Mouse (Mus musculus): Measurements from ENCODE around the gene Fam117a.

The Fam117a gene

GRCm38 (mm10) chr11:95367011-95367735 lies 30.4 kb downstream of the Fam117a start:
- no peak for DNase-seq

- DNase-seq = no peak
Observed at GRCm38 (mm10) chr11:95368231-95368823, 31.5 kb downstream of the Fam117a start.

- DNase-seq = no peak
Observed at GRCm38 (mm10) chr11:95368871-95369270, 32.1 kb downstream of the Fam117a start.

- DNase-seq = peak; percentile 37
Observed at GRCm38 (mm10) chr11:95369964-95370890, 33.4 kb downstream of the Fam117a start.

GRCm38 (mm10) chr11:95371182-95371581 lies 34.4 kb downstream of the Fam117a start:
- DNase-seq = no peak

- DNase-seq = no peak
Observed at GRCm38 (mm10) chr11:95378926-95379325, 42.1 kb downstream of the Fam117a start.

- DNase-seq = no peak
Observed at GRCm38 (mm10) chr11:95379552-95379951, 42.7 kb downstream of the Fam117a start.

- DNase-seq = no peak
Observed at GRCm38 (mm10) chr11:95380711-95381110, 43.9 kb downstream of the Fam117a start.

GRCm38 (mm10) chr11:95381146-95381545 lies 44.3 kb downstream of the Fam117a start:
- no peak for DNase-seq

GRCm38 (mm10) chr11:95383331-95383986 lies 46.6 kb downstream of the Fam117a start:
- no peak for DNase-seq

GRCm38 (mm10) chr11:95384004-95384318 lies 47.1 kb downstream of the Fam117a start:
- no peak for DNase-seq

- DNase-seq = peak; percentile 99
Observed at GRCm38 (mm10) chr11:95384319-95384972, 47.6 kb downstream of the Fam117a start, which contains the start of gene Slc35b1. Gene Slc35b1 (plus strand): TSS chr11:95384692.

GRCm38 (mm10) chr11:95384973-95385320 lies 48.1 kb downstream of the Fam117a start:
- no peak for DNase-seq

GRCm38 (mm10) chr11:95387354-95387753 lies 50.5 kb downstream of the Fam117a start:
- DNase-seq = no peak

- no peak for DNase-seq
Observed at GRCm38 (mm10) chr11:95389006-95389405, 52.2 kb downstream of the Fam117a start.

- DNase-seq = no peak
Observed at GRCm38 (mm10) chr11:95390420-95390819, 53.6 kb downstream of the Fam117a start.

GRCm38 (mm10) chr11:95391201-95391600 lies 54.4 kb downstream of the Fam117a start:
- no peak for DNase-seq

GRCm38 (mm10) chr11:95391743-95392142 lies 54.9 kb downstream of the Fam117a start:
- DNase-seq = peak; percentile 81

GRCm38 (mm10) chr11:95392223-95392667 lies 55.4 kb downstream of the Fam117a start:
- peak; percentile 80 for DNase-seq

- DNase-seq = no peak
Observed at GRCm38 (mm10) chr11:95392708-95393499, 56.1 kb downstream of the Fam117a start.

- DNase-seq = no peak
Observed at GRCm38 (mm10) chr11:95393500-95393816, 56.6 kb downstream of the Fam117a start.

GRCm38 (mm10) chr11:95394112-95394511 lies 57.3 kb downstream of the Fam117a start:
- no peak for DNase-seq

Measured in layer of hippocampus, adult 9-11 months (tissue).